Mouse (Mus musculus): Measurements from ENCODE around the gene Cln3. TPM values are rescaled to one million over a fixed set of nuclear protein-coding genes. Genes with fewer than 3 reads are reported as not detected.
A peak's percentile ranks its signal among the peaks of the same experiment; 100 is the strongest.

The Cln3 gene
- polyA plus RNA-seq (2011; ENCODE audit: insufficient read depth, insufficient read length, low read depth, missing spikeins) = 44.9 and 52.5 TPM in 2 replicates

GRCm38 (mm10) chr7:126585717-126586116 lies at the start of gene Cln3:
Cln3 (minus strand) TSS chr7:126585817.
- no peaks in the 10 kb centered on the region for H3K9me3 ChIP-seq (replicated peaks; ENCODE audit: control insufficient read depth, insufficient read depth, low read length, poor library complexity, severe bottlenecking)
- no peak within 1 kb of the TSS for H3K27ac ChIP-seq (ENCODE audit: insufficient read depth, low read length)
- no peak within 1 kb of the TSS for H3K4me3 ChIP-seq (ENCODE audit: low read depth, low read length)
- no peaks in the 10 kb centered on the region for H3K27me3 ChIP-seq (ENCODE audit: control insufficient read depth, insufficient read depth, low read length, poor library complexity, severe bottlenecking)
- peak within 1 kb of the TSS; percentile 87; the same call in 1 of the 2 replicates for H3K9ac ChIP-seq (ENCODE audit: low read depth, poor library complexity, severe bottlenecking)
- H3K4me1 ChIP-seq (ENCODE audit: control insufficient read depth, insufficient read depth, low read length) = peaks cover 1% of the 10 kb centered on the region
- no peaks in the 10 kb centered on the region for H3K36me3 ChIP-seq (ENCODE audit: control insufficient read depth, insufficient read depth, low read length, poor library complexity, severe bottlenecking)
- TF ChIP-seq POLR2A (IDR thresholded peaks at IDR 0.05; ENCODE audit: insufficient read depth, low read length) (no peak), EP300 (IDR thresholded peaks at IDR 0.05; ENCODE audit: insufficient read depth, low read depth, low read length) (no peak)

GRCm38 (mm10) chr7:126635375-126635774 lies 49.8 kb upstream of the Cln3 start:
- no peaks in the 10 kb centered on the region for H3K27me3 ChIP-seq (ENCODE audit: control insufficient read depth, insufficient read depth, low read length, poor library complexity, severe bottlenecking)
- TF ChIP-seq CTCF (IDR thresholded peaks at IDR 0.05; ENCODE audit: low read depth, low read length) = no peak
- no peak overlapping the region for H3K4me3 ChIP-seq (ENCODE audit: low read depth, low read length)
- no peak overlapping the region for H3K27ac ChIP-seq (ENCODE audit: insufficient read depth, low read length)
- H3K9ac ChIP-seq (ENCODE audit: low read depth, poor library complexity, severe bottlenecking) = no peak overlapping the region
- H3K9me3 ChIP-seq (replicated peaks; ENCODE audit: control insufficient read depth, insufficient read depth, low read length, poor library complexity, severe bottlenecking) = no peaks in the 10 kb centered on the region
- peaks cover 2% of the 10 kb centered on the region for H3K4me1 ChIP-seq (ENCODE audit: control insufficient read depth, insufficient read depth, low read length)
- no peaks in the 10 kb centered on the region for H3K36me3 ChIP-seq (ENCODE audit: control insufficient read depth, insufficient read depth, low read length, poor library complexity, severe bottlenecking)

- Histone ChIP-seq H3K4me1 (ENCODE audit: control insufficient read depth, insufficient read depth, low read length) (peaks cover 2% of the 10 kb centered on the region), H3K9ac (ENCODE audit: low read depth, poor library complexity, severe bottlenecking) (no peak overlapping the region), H3K36me3 (ENCODE audit: control insufficient read depth, insufficient read depth, low read length, poor library complexity, severe bottlenecking) (no peaks in the 10 kb centered on the region), H3K27ac (ENCODE audit: insufficient read depth, low read length) (no peak overlapping the region), H3K4me3 (ENCODE audit: low read depth, low read length) (no peak overlapping the region), H3K27me3 (ENCODE audit: control insufficient read depth, insufficient read depth, low read length, poor library complexity, severe bottlenecking) (no peaks in the 10 kb centered on the region), H3K9me3 (replicated peaks; ENCODE audit: control insufficient read depth, insufficient read depth, low read length, poor library complexity, severe bottlenecking) (no peaks in the 10 kb centered on the region)
- no peak for TF ChIP-seq CTCF (IDR thresholded peaks at IDR 0.05; ENCODE audit: low read depth, low read length)
- TF ChIP-seq EP300 (IDR thresholded peaks at IDR 0.05; ENCODE audit: insufficient read depth, low read depth, low read length) = no peak
- TF ChIP-seq POLR2A (IDR thresholded peaks at IDR 0.05; ENCODE audit: insufficient read depth, low read length) = no peak
Observed at GRCm38 (mm10) chr7:126632478-126632877, 46.9 kb upstream of the Cln3 start.

GRCm38 (mm10) chr7:126630824-126631518 lies 45.4 kb upstream of the Cln3 start, which contains the start of gene Nupr1:
Nupr1 (minus strand) TSS chr7:126630861.
- TF ChIP-seq CTCF (IDR thresholded peaks at IDR 0.05; ENCODE audit: low read depth, low read length) (no peak), POLR2A (IDR thresholded peaks at IDR 0.05; ENCODE audit: insufficient read depth, low read length) (no peak), EP300 (IDR thresholded peaks at IDR 0.05; ENCODE audit: insufficient read depth, low read depth, low read length) (no peak)
- Histone ChIP-seq H3K4me3 (ENCODE audit: low read depth, low read length) (no peak within 1 kb of the TSS), H3K4me1 (ENCODE audit: control insufficient read depth, insufficient read depth, low read length) (peaks cover 2% of the 10 kb centered on the region), H3K36me3 (ENCODE audit: control insufficient read depth, insufficient read depth, low read length, poor library complexity, severe bottlenecking) (no peaks in the 10 kb centered on the region), H3K9me3 (replicated peaks; ENCODE audit: control insufficient read depth, insufficient read depth, low read length, poor library complexity, severe bottlenecking) (no peaks in the 10 kb centered on the region), H3K27ac (ENCODE audit: insufficient read depth, low read length) (no peak within 1 kb of the TSS), H3K27me3 (ENCODE audit: control insufficient read depth, insufficient read depth, low read length, poor library complexity, severe bottlenecking) (no peaks in the 10 kb centered on the region), H3K9ac (ENCODE audit: low read depth, poor library complexity, severe bottlenecking) (no peak within 1 kb of the TSS)

- no peaks in the 10 kb centered on the region for H3K36me3 ChIP-seq (ENCODE audit: control insufficient read depth, insufficient read depth, low read length, poor library complexity, severe bottlenecking)
- H3K9me3 ChIP-seq (replicated peaks; ENCODE audit: control insufficient read depth, insufficient read depth, low read length, poor library complexity, severe bottlenecking) = no peaks in the 10 kb centered on the region
- peaks cover 2% of the 10 kb centered on the region for H3K4me1 ChIP-seq (ENCODE audit: control insufficient read depth, insufficient read depth, low read length)
- H3K9ac ChIP-seq (ENCODE audit: low read depth, poor library complexity, severe bottlenecking) = no peak overlapping the region
- no peaks in the 10 kb centered on the region for H3K27me3 ChIP-seq (ENCODE audit: control insufficient read depth, insufficient read depth, low read length, poor library complexity, severe bottlenecking)
- no peak overlapping the region for H3K4me3 ChIP-seq (ENCODE audit: low read depth, low read length)
- H3K27ac ChIP-seq (ENCODE audit: insufficient read depth, low read length) = no peak overlapping the region
- TF ChIP-seq CTCF (IDR thresholded peaks at IDR 0.05; ENCODE audit: low read depth, low read length) = no peak
- no peak for TF ChIP-seq EP300 (IDR thresholded peaks at IDR 0.05; ENCODE audit: insufficient read depth, low read depth, low read length)
- no peak for TF ChIP-seq POLR2A (IDR thresholded peaks at IDR 0.05; ENCODE audit: insufficient read depth, low read length)
Observed at GRCm38 (mm10) chr7:126629915-126630314, 44.3 kb upstream of the Cln3 start.

- TF ChIP-seq EP300 (IDR thresholded peaks at IDR 0.05; ENCODE audit: insufficient read depth, low read depth, low read length) (no peak), POLR2A (IDR thresholded peaks at IDR 0.05; ENCODE audit: insufficient read depth, low read length) (no peak), CTCF (IDR thresholded peaks at IDR 0.05; ENCODE audit: low read depth, low read length) (no peak)
- H3K4me1 ChIP-seq (ENCODE audit: control insufficient read depth, insufficient read depth, low read length) = peaks cover 2% of the 10 kb centered on the region
- H3K27ac ChIP-seq (ENCODE audit: insufficient read depth, low read length) = no peak overlapping the region
- H3K27me3 ChIP-seq (ENCODE audit: control insufficient read depth, insufficient read depth, low read length, poor library complexity, severe bottlenecking) = no peaks in the 10 kb centered on the region
- no peak overlapping the region for H3K9ac ChIP-seq (ENCODE audit: low read depth, poor library complexity, severe bottlenecking)
- no peaks in the 10 kb centered on the region for H3K9me3 ChIP-seq (replicated peaks; ENCODE audit: control insufficient read depth, insufficient read depth, low read length, poor library complexity, severe bottlenecking)
- 0 out of 2 replicates have a peak, but pooled peaks cover 2% of the 10 kb centered on the region for H3K36me3 ChIP-seq (ENCODE audit: control insufficient read depth, insufficient read depth, low read length, poor library complexity, severe bottlenecking)
- H3K4me3 ChIP-seq (ENCODE audit: low read depth, low read length) = no peak overlapping the region
Observed at GRCm38 (mm10) chr7:126628111-126628510, 42.5 kb upstream of the Cln3 start.
